Mouse (Mus musculus) ES-E14 (cell line): Measurements from ENCODE around the gene Adgrd1. TPM values are rescaled to one million over a fixed set of nuclear protein-coding genes. Genes with fewer than 3 reads are reported as not detected.
A peak's percentile ranks its signal among the peaks of the same experiment; 100 is the strongest.

ENCODE experiments used
- DNase-seq: peaks from one replicate; pipeline ENCODE4 v3.0.0-alpha.2; 2013; ENCODE audit warnings: low read depth, low spot score
- H3K27ac ChIP-seq: 2 replicates; pipeline ENCODE4 v1.5.1; 2012; ENCODE audit warnings: low read depth, mild to moderate bottlenecking, low read length, moderate library complexity, mixed read lengths; ENCODE audit not compliant: poor library complexity, insufficient read depth, severe bottlenecking
- H3K36me3 ChIP-seq: 2 replicates; pipeline ENCODE4 v1.6.1; 2012; ENCODE audit warnings: mild to moderate bottlenecking, low read length, moderate library complexity, mixed read lengths; ENCODE audit not compliant: control insufficient read depth, poor library complexity, insufficient read depth, severe bottlenecking
- H3K4me1 ChIP-seq, 2 experiments: fragments of 150-350 bp in 1 of 2; sonication (generic) in 1 of 2; 2 replicates each; pipeline ENCODE4 v1.6.1; 2012; ENCODE audit warnings: low read length in 2 of 2, mild to moderate bottlenecking in 1 of 2, mixed read lengths in 1 of 2; ENCODE audit not compliant: control insufficient read depth in 2 of 2, insufficient read depth in 2 of 2, poor library complexity in 1 of 2
- H3K4me3 ChIP-seq, 2 experiments: fragments of 150-350 bp in 1 of 2; sonication (generic) in 1 of 2; 2 replicates each; pipeline ENCODE4 v1.5.1; 2012; ENCODE audit warnings: low read length in 2 of 2, low read depth in 1 of 2, mild to moderate bottlenecking in 1 of 2, mixed read lengths in 1 of 2; ENCODE audit not compliant: insufficient read depth in 1 of 2, poor library complexity in 1 of 2, severe bottlenecking in 1 of 2
- H3K9ac ChIP-seq: 2 replicates; pipeline ENCODE4 v1.6.1; 2012; ENCODE audit warnings: low read depth, mild to moderate bottlenecking, low read length, mixed read lengths; ENCODE audit not compliant: poor library complexity, insufficient read depth, severe bottlenecking
- H3K9me3 ChIP-seq: fragments of 150-350 bp; sonication (generic); 2 replicates; pipeline ENCODE4 v1.6.1; 2012; ENCODE audit warnings: low read depth, mild to moderate bottlenecking, low read length; ENCODE audit not compliant: control insufficient read depth, insufficient read depth
- CHD2 ChIP-seq: IDR thresholded peaks from 2 replicates; pipeline ENCODE4 v1.6.1; 2014; ENCODE audit warnings: mild to moderate bottlenecking, low read depth, low read length, inconsistent platforms
- HCFC1 ChIP-seq: IDR thresholded peaks from 2 replicates; pipeline ENCODE4 v1.6.1; 2012; ENCODE audit warnings: low read length, inconsistent platforms, borderline replicate concordance; ENCODE audit not compliant: insufficient read depth
- MAFK ChIP-seq: IDR thresholded peaks from 2 replicates; pipeline ENCODE4 v1.6.1; 2014; ENCODE audit warnings: mild to moderate bottlenecking, low read depth, low read length, inconsistent platforms; ENCODE audit not compliant: insufficient read depth
- ZC3H11A ChIP-seq: IDR thresholded peaks from 2 replicates; pipeline ENCODE4 v1.6.1; 2012; ENCODE audit warnings: low read depth, mild to moderate bottlenecking, inconsistent platforms, low read length, borderline replicate concordance
- ZNF384 ChIP-seq: IDR thresholded peaks from 2 replicates; pipeline ENCODE4 v1.6.1; 2012; ENCODE audit warnings: low read depth, low read length, inconsistent platforms
- in situ Hi-C, 2 experiments: fragments of 600-800 bp; cut with MboI; formaldehyde crosslinking; loops; one replicate each; pipeline ENCODE4 v1.15.1; 2025; ENCODE audit warnings: low sequenced_read_pairs in 2 of 2, inconsistent platforms in 1 of 2; ENCODE audit not compliant: unreplicated experiment in 2 of 2
- total RNA-seq: library from RNA; depleted of rRNA; stranded (reverse); fragments of 300-350 nt; gene quantifications from 2 replicates; pipeline ENCODE4 v1.2.3, GENCODE M21; 2012

Adgrd1 gene
- total RNA-seq, 1 experiment: 1.1 TPM

DNA sequence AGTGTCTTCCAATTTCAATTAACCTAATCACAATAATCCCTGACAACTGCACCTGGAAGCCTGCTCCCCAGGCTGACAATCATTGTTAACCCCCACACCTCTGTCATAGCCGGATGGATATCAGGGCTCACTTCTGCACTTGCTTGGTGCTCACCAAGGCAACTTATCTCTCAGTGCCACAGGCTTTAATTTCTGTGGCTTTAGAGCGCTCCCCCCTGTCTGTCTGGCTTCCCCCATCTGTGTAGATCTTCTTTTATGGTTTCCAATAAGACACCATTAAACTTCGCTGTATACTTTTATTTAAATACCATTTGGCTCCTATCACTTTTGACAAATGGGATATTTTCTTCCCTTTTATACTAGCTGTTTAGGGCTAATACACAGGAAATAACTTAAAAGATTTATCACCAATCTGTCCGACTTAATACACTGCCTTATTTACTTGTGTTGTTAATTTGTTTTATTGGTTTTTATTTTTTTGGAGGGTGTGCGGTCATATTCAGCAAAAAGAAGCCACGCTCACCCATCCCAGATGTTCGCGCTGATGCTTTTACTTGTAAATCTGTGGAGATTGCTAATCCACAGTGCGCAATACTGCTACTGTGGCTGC is 41.8 kb upstream of the Adgrd1 start:
- Histone ChIP-seq H3K36me3 (no peaks in the 10 kb centered on the region), H3K9ac (no peak overlapping the region), H3K4me1 (no peaks in the 10 kb centered on the region; a peak in 1 of 4 replicates), H3K4me3 (no peak overlapping the region), H3K27ac (no peak overlapping the region), H3K9me3 (no peaks in the 10 kb centered on the region)
- no peak for DNase-seq
- no peak for TF ChIP-seq ZNF384
- TF ChIP-seq MAFK: no peak
- no peak for TF ChIP-seq HCFC1
- no peak for TF ChIP-seq CHD2
- TF ChIP-seq ZC3H11A: no peak
- in situ Hi-C loops: no loop called here

- in situ Hi-C loops: no loop called here
- H3K4me3 ChIP-seq: no peak overlapping the region
- H3K4me1 ChIP-seq: peaks cover 0 to 7% of the 10 kb centered on the region in 2 experiments; a peak in 2 of 4 replicates
- H3K36me3 ChIP-seq: no peaks in the 10 kb centered on the region
- H3K9ac ChIP-seq: no peak overlapping the region
- no peak for DNase-seq
- H3K27ac ChIP-seq: no peak overlapping the region
- H3K9me3 ChIP-seq: no peaks in the 10 kb centered on the region
- TF ChIP-seq HCFC1 (no peak), CHD2 (no peak), ZNF384 (no peak), MAFK (no peak), ZC3H11A (no peak)
Measured at GRCm38 (mm10) chr5:129059116-129059515, 37.4 kb upstream of the Adgrd1 start.

DNA sequence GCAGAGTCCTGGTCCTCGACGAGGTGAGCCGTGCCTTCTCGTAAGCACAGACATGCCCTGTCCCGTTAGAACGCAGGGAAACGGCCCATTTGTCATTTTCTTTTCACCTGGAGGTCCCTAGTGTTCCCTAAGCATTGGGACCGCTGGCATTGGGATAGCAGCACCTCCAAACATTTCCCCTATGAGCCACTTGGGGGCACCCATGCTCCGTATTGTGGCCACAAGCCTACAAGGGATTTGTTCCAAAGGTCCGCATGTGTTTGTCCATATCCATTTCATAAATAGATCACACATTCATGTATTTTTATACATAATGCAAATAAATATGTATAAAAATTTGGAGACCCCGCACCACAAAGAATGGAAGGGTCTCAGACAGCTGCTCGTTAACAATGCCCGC is 35.0 kb upstream of the Adgrd1 start:
- TF ChIP-seq MAFK: no peak
- peak; percentile 92 for TF ChIP-seq ZC3H11A
- no peak overlapping the region for H3K9ac ChIP-seq
- DNase-seq: peak; percentile 65
- no peak overlapping the region for H3K4me3 ChIP-seq
- H3K4me1 ChIP-seq: peaks cover 5 to 17% of the 10 kb centered on the region in 2 experiments; a peak in 2 of 4 replicates
- no peak overlapping the region for H3K27ac ChIP-seq
- no peaks in the 10 kb centered on the region for H3K9me3 ChIP-seq
- H3K36me3 ChIP-seq: no peaks in the 10 kb centered on the region
- in situ Hi-C loops: loop anchor here (5.0 to 10.0 kb wide), 4 partner anchors 101 to 531 kb away; partner anchors contain the start of gene Mmp17 (in 1 of the 2)

DNA sequence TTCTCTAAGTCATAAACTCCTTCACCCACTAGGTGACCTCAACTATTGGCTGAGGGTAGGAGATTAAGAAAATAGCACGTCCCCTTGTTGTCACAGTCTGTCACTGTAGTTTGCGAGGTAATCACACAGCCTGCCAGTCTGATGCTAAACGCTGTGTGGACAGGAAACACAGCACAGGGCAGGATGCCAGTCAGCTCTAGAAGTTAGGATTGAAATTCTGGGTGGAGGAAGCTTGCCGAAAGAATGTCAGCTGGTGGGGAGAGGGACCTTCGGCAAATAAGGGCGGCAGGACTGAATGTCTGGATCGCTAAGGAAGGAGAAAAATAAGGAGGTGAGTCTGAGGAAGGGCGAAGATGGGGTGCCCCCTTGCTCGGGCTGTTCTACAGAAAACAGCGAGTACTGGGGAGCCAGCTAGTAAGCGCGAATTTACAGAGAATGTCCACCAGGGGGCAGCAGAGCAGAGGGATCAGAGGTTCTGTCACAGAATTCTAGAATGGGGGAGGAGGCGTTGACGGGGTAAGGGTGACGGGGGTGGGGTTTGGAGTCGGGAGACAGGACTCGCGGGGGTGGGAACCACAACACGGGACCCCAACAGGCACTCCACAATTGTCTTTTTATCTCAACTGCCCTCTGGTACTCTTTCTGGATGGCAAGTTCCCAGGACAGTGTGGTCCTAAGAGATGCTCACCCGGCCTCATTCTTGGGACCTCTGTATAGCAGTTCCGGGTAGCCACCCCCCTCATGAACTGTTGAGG is 33.3 kb upstream of the Adgrd1 start:
- peak; percentile 69 for DNase-seq
- Histone ChIP-seq H3K9ac (no peak overlapping the region), H3K9me3 (no peaks in the 10 kb centered on the region), H3K4me3 (peak overlapping the region in 1 of 2 experiments; percentile 12; a peak in 1 of 4 replicates), H3K4me1 (peaks cover 5 to 23% of the 10 kb centered on the region in 2 experiments; a peak in 2 of 4 replicates), H3K36me3 (no peaks in the 10 kb centered on the region), H3K27ac (no peak overlapping the region)
- TF ChIP-seq ZNF384 (no peak), ZC3H11A (peak; percentile 56)
- in situ Hi-C loops: loop anchor here (5.0 to 10.0 kb wide), 4 partner anchors 99 to 529 kb away; partner anchors contain the start of gene Mmp17 (in 1 of the 2)
